Comparison of ENCODE assay signal across 8 mouse cellular contexts in the genomic region with DNA sequence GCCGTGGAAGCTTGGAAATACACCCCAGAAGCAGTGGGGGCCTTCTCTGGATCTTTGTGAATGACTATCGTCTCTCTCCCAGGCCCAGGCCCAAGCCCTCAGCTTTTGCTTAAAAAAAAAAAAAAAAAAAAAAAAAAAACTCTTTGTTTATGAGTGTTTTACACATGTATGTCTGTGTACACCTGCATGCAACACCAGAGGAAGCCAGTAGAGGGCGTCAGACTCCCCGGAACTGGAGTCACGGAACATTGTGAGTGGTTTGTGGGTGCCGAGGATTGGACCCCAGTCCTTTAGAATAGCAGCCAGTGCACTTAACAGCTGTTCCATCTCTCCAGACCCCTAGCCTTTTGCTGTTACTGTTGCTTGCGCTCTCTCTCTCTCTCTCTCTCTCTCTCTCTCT. TPM values are rescaled to one million over a fixed set of nuclear protein-coding genes. Genes with fewer than 3 reads are reported as not detected.
DNase-seq lines count a peak whose midpoint lies in the region; ATAC-seq lines count a peak whose summit lies in the region.

No protein-coding gene starts in this region.

- peak overlapping the region; percentile 81; the same call in 1 of the 2 replicates for H3K27ac ChIP-seq in heart, embryonic 10.5 days
- no peak overlapping the region for H3K27ac ChIP-seq in forebrain, embryonic 14.5 days (ENCODE audit: low read depth, low read length)
- peak overlapping the region; percentile 100 for H3K27ac ChIP-seq in liver, embryonic 16.5 days (ENCODE audit: low read length)

- no peak overlapping the region for H3K9ac ChIP-seq in forebrain, embryonic 14.5 days (ENCODE audit: low read length)
- H3K9ac ChIP-seq in liver, embryonic 16.5 days (ENCODE audit: low read depth, low read length): peak overlapping the region; percentile 21; the same call in 1 of the 2 replicates

- no peaks in the 10 kb centered on the region for H3K36me3 ChIP-seq in heart, embryonic 10.5 days
- H3K36me3 ChIP-seq in forebrain, embryonic 14.5 days (ENCODE audit: control insufficient read depth, insufficient read depth, low read length): no peaks in the 10 kb centered on the region
- H3K36me3 ChIP-seq in liver, embryonic 16.5 days (ENCODE audit: control insufficient read depth, insufficient read depth): no peaks in the 10 kb centered on the region

- intact Hi-C loops in heart, postnatal 25 days (cut with DNase I): no loop called here
- intact Hi-C loops in left cerebral cortex, postnatal 36 days (cut with DNase I): no loop called here

- H3K4me2 ChIP-seq in forebrain, embryonic 14.5 days (ENCODE audit: low read length): 0 out of 2 replicates have a peak overlapping the region, but pooled peaks have one; percentile 21
- peak overlapping the region; percentile 48 for H3K4me2 ChIP-seq in liver, embryonic 16.5 days (ENCODE audit: low read depth, low read length)

- H3K27me3 ChIP-seq in heart, embryonic 10.5 days (ENCODE audit: insufficient read depth, poor library complexity, severe bottlenecking): no peaks in the 10 kb centered on the region
- no peaks in the 10 kb centered on the region for H3K27me3 ChIP-seq in forebrain, embryonic 14.5 days (replicated peaks; ENCODE audit: control insufficient read depth, insufficient read depth, low read length)
- no peaks in the 10 kb centered on the region for H3K27me3 ChIP-seq in liver, embryonic 16.5 days (ENCODE audit: control insufficient read depth, insufficient read depth, low read depth, low read length)

- WGBS in heart, embryonic 10.5 days: 52% methylated on average over 7 of the region's 7 CpGs
- WGBS in forebrain, embryonic 14.5 days: 49% methylated on average over 7 of the region's 7 CpGs
- WGBS in liver, embryonic 16.5 days (ENCODE audit: insufficient replicate concordance): 56% methylated on average over 7 of the region's 7 CpGs

- peak overlapping the region; percentile 36 for H3K4me3 ChIP-seq in heart, embryonic 10.5 days
- no peak overlapping the region for H3K4me3 ChIP-seq in forebrain, embryonic 14.5 days (ENCODE audit: low read depth, low read length)
- H3K4me3 ChIP-seq in liver, embryonic 16.5 days (ENCODE audit: low read depth, low read length): no peak overlapping the region

- no peak for DNase-seq in heart, embryonic 10.5 days (ENCODE audit: low spot score)
- no peak for DNase-seq in heart, postnatal 25 days (ENCODE audit: low spot score)
- peak; percentile 87 for DNase-seq in ES-CJ7 (ENCODE audit: low read depth, low spot score)
- DNase-seq in forebrain, embryonic 14.5 days (ENCODE audit: low spot score): peak; percentile 22
- no peak for DNase-seq in cerebellum, adult 8-10 months
- no peak for DNase-seq in left cerebral cortex, postnatal 36 days (ENCODE audit: low spot score in 2 of 2)
- DNase-seq in left cerebral cortex, adult 9 months (ENCODE audit: low spot score in 2 of 2): no peak

- no peaks in the 10 kb centered on the region for H3K9me3 ChIP-seq in heart, embryonic 10.5 days
- H3K9me3 ChIP-seq in forebrain, embryonic 14.5 days (replicated peaks; ENCODE audit: control insufficient read depth, low read length): no peaks in the 10 kb centered on the region
- no peaks in the 10 kb centered on the region for H3K9me3 ChIP-seq in liver, embryonic 16.5 days (replicated peaks; ENCODE audit: control insufficient read depth, low read length)

- ATAC-seq in forebrain, embryonic 14.5 days: no peak; the same call in 1 of the 2 replicates
- ATAC-seq in liver, embryonic 16.5 days (ENCODE audit: low read depth): no peak

- H3K4me1 ChIP-seq in heart, embryonic 10.5 days: peaks cover 51% of the 10 kb centered on the region
- H3K4me1 ChIP-seq in forebrain, embryonic 14.5 days (ENCODE audit: control insufficient read depth, insufficient read depth, low read length): peaks cover 7% of the 10 kb centered on the region; the same call in 1 of the 2 replicates
- H3K4me1 ChIP-seq in liver, embryonic 16.5 days (ENCODE audit: control insufficient read depth, low read depth, low read length): peaks cover 67% of the 10 kb centered on the region

RNA-seq across cellular contexts. Expression of gene Hipk2, which starts 49.8 kb away (rescaled TPM):
- 15.9 and 20.1 TPM in 2 replicates for polyA plus RNA-seq in heart, embryonic 10.5 days (2016; fragmentation: Nextera tagmentation; extraction: Ambion mirVana)
- total RNA-seq in heart, postnatal 25 days (2021): 10 to 100 TPM; 97.0 to 99.4 TPM
- 16.0 and 19.1 TPM in 2 replicates for polyA plus RNA-seq in forebrain, embryonic 14.5 days (2014; fragmentation: Nextera tagmentation; extraction: Ambion mirVana)
- 17.5 and 19.8 TPM in 2 replicates for polyA plus RNA-seq in liver, embryonic 16.5 days (2015; fragmentation: Nextera tagmentation; extraction: Ambion mirVana)
- 10 to 100 TPM; 52.4 to 60.9 TPM for total RNA-seq in left cerebral cortex, postnatal 36 days (2021)

RNA-seq across cellular contexts. Expression of gene Tbxas1, which starts 50.5 kb away (rescaled TPM):
- polyA plus RNA-seq in heart, embryonic 10.5 days (2016; fragmentation: Nextera tagmentation; extraction: Ambion mirVana): 1.4 and 1.5 TPM in 2 replicates
- total RNA-seq in heart, postnatal 25 days (2021): 1 to 10 TPM; 1.8 to 2.0 TPM
- 1.2 and 1.6 TPM in 2 replicates for polyA plus RNA-seq in forebrain, embryonic 14.5 days (2014; fragmentation: Nextera tagmentation; extraction: Ambion mirVana)
- 10.8 and 12.8 TPM in 2 replicates for polyA plus RNA-seq in liver, embryonic 16.5 days (2015; fragmentation: Nextera tagmentation; extraction: Ambion mirVana)
- 1 to 10 TPM; 2.3 TPM for total RNA-seq in left cerebral cortex, postnatal 36 days (2021)

Comparison
In these comparisons a context has a peak if more than half of its experiments do, and no peak if none do; other contexts are left out.
1. DNase-seq: peak in ES-CJ7 (single experiment) and forebrain, embryonic 14.5 days (single experiment); none in heart, embryonic 10.5 days (single experiment), heart, postnatal 25 days (single experiment), cerebellum, adult 8-10 months (single experiment), left cerebral cortex, postnatal 36 days (0 of 2) and left cerebral cortex, adult 9 months (0 of 2).